Mouse (Mus musculus) layer of hippocampus, adult 11-12 months (tissue): Measurements from ENCODE around the gene Spast.

Experiments
- DNase-seq: peaks from one replicate; pipeline ENCODE4 v3.0.0; 2022; ENCODE audit warnings: low spot score

The Spast gene

GRCm38 (mm10) chr17:74424401-74425005 is 85.7 kb downstream of the Spast start:
- DNase-seq: peak; percentile 40

- no peak for DNase-seq
Measured at GRCm38 (mm10) chr17:74430074-74430473, 91.3 kb downstream of the Spast start.

- peak; percentile 40 for DNase-seq
Measured at GRCm38 (mm10) chr17:74431481-74431880, 92.7 kb downstream of the Spast start.

- no peak for DNase-seq
Measured at GRCm38 (mm10) chr17:74432631-74433030, 93.8 kb downstream of the Spast start.

GRCm38 (mm10) chr17:74437762-74438161 is 99.0 kb downstream of the Spast start:
- DNase-seq: no peak

GRCm38 (mm10) chr17:74440486-74440885 is 101.7 kb downstream of the Spast start:
- no peak for DNase-seq
